Mouse (Mus musculus) WW6 (cell line): ENCODE data around the gene Olfr202.
"Not testable (repeated sequence)": the region's sequence is repeated elsewhere in the genome, so short reads cannot be mapped to it uniquely, and the experiment has no call there.

ENCODE experiments used
- DNase-seq: peaks from one replicate; pipeline ENCODE4 v3.0.0-alpha.2; 2013; ENCODE audit warnings: low read depth, low spot score

Olfr202 gene

DNA sequence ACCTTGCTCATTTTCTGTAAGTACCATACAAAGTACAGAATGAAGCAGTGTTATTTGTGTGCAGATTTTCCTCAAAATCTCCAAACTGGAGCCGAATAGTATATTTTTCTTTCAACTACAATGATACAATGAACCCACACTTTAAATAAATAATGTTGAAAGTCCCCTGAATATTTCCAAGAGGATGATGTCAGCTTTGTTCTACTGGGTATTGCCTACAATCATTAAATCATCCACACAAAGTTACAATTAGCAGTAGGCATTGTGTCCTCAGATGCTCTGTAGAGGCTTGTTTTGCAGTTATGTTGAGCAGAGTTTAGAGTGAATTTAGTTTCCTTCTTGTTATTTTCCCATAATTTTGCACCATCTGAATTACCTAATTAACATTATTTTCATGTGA lies at the start of gene Olfr202:
TSS of gene Olfr202 (minus strand) at position 101 of the 400 bp plus-strand sequence.
- no peak for DNase-seq

- DNase-seq = no peak
These were observed 44.4 kb upstream of the Olfr202 start, which contains the start of gene Olfr205 for GRCm38 (mm10) chr16:59331038-59331437. Gene Olfr205 (minus strand): TSS chr16:59331138.

GRCm38 (mm10) chr16:59323262-59323661 lies 36.7 kb upstream of the Olfr202 start:
- DNase-seq = not testable (repeated sequence)

DNA sequence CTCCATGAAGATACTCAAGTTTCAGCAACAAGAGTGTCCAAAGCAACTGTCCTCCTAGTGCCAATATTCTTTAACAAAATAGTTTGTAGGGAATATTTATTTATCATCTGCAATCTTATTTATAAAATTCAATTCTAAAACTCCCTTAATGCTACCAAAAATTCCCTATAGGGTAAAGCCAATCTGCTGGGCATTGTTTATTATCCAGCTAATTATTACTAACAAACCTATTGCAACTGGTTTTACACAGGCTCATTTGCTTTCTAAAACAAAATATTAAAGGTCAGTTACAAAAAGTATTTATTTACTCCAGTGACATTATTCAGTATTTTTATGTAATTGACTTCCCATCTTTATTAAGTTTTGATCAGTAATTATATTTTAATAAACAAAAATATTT lies 31.6 kb upstream of the Olfr202 start, which contains the start of gene Olfr204:
TSS of gene Olfr204 (minus strand) at position 101 of the 400 bp plus-strand sequence.
- no peak for DNase-seq

DNA sequence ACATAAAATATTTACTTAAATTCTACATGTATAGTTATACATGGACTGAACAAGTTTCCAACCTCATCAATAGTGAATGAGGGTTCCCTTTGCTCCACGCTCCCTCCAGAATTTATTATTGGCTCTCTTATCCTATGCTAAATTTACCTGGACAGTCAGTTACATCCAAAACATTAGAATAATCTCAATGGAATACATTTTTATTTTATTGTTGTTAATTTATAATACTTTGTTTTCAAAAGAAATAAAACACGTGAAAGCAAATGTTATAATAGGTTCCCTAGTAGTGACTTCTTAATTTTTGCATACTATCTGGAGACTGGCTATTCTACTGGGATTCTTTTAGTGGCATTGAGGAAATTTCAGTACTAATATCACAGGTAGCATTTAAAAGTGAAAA lies 12.0 kb upstream of the Olfr202 start, which contains the start of gene Olfr203:
TSS of gene Olfr203 (plus strand) at position 301 of the 400 bp plus-strand sequence.
- no peak for DNase-seq

DNA sequence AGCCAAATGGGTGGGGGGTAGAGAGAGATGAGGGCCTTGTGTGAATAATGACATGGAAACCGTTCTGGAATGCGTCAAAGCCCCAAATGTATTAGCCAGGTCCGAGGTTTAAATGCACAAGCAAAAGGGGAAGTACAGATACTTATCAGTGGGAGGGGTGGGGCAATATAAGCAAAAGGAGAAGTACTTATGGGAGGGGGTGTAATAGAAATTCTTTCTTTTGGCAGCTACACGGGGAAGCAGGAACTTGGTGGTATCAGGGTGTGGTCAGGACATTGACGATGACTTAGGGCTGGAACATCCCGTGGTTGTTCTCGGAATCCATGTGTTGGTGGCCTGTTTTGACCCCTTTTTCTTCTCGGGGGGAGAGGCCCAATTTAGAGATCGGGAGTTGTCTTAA lies 983 bp upstream of the Olfr202 start:
- DNase-seq = not testable (repeated sequence)

- no peak for DNase-seq
These were observed 3.1 kb downstream of the Olfr202 start for GRCm38 (mm10) chr16:59283476-59283875.

- no peak for DNase-seq
These were observed 6.1 kb downstream of the Olfr202 start for GRCm38 (mm10) chr16:59280542-59280941.

GRCm38 (mm10) chr16:59272532-59272931 lies 14.1 kb downstream of the Olfr202 start, which contains the start of gene Olfr201:
Gene Olfr201 (minus strand): TSS chr16:59272632.
- not testable (repeated sequence) for DNase-seq

DNA sequence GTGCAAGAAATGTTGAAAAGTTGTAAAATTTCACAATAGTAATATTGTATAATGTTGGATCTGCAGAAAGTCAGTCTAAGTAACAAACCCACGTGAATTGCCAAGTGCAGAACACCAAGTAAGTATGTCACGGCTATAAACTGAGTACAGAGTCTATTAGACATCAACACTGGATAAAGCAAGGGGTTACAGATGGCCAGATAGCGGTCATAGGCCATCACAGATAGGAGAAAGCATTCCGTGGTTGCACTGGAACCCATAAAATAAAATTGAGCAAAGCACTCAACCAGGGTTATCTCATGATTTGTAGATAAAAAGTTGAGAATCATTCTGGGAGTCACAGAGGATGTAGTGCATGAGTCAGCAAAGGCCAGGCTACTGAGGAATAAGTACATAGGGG lies 17.5 kb downstream of the Olfr202 start:
- not testable (repeated sequence) for DNase-seq

- DNase-seq = no peak
These were observed 36.9 kb downstream of the Olfr202 start for GRCm38 (mm10) chr16:59249684-59250083.
